Mouse (Mus musculus) liver, adult (tissue): Measurements from ENCODE around the gene Myo1c.
A peak's percentile ranks its signal among the peaks of the same experiment; 100 is the strongest.

Source experiments
- GATA4 ChIP-seq: IDR thresholded peaks from 2 replicates; pipeline ENCODE4 v1.6.1; 2014; ENCODE audit warnings: mild to moderate bottlenecking, low read length; ENCODE audit not compliant: insufficient replicate concordance

The Myo1c gene

GRCm38 (mm10) chr11:75631561-75632225 is 18.6 kb upstream of the Myo1c start:
- no peak for TF ChIP-seq GATA4

GRCm38 (mm10) chr11:75632921-75633320 is 17.4 kb upstream of the Myo1c start:
- TF ChIP-seq GATA4: no peak

- no peak for TF ChIP-seq GATA4
Observed at GRCm38 (mm10) chr11:75634801-75635200, 15.5 kb upstream of the Myo1c start.

GRCm38 (mm10) chr11:75635315-75635714 is 15.0 kb upstream of the Myo1c start:
- TF ChIP-seq GATA4: peak; percentile 13; the same call in 1 of the 2 replicates

DNA sequence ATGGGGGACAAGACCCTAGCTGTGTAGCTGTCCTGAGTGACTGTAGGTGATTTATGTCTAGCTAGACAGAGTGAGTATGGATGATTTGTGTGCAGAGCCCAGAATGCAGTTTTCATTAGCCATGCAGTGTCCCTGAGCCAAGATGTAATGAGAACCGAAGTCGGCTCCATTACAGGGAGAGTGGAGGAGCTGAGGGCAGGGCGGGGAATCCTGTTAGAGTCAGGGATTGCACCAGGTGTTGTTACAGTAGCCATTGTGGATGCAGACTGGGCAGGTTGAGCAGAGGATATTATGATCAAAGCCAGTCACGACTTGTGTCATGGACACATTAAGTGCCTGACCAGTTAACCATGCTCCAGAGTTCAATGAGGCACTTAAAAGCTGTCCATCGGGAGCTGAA is 7.0 kb upstream of the Myo1c start:
- no peak for TF ChIP-seq GATA4

GRCm38 (mm10) chr11:75644684-75645083 is 5.6 kb upstream of the Myo1c start:
- TF ChIP-seq GATA4: no peak

- no peak for TF ChIP-seq GATA4
Observed at GRCm38 (mm10) chr11:75647681-75648211, 2.6 kb upstream of the Myo1c start.

DNA sequence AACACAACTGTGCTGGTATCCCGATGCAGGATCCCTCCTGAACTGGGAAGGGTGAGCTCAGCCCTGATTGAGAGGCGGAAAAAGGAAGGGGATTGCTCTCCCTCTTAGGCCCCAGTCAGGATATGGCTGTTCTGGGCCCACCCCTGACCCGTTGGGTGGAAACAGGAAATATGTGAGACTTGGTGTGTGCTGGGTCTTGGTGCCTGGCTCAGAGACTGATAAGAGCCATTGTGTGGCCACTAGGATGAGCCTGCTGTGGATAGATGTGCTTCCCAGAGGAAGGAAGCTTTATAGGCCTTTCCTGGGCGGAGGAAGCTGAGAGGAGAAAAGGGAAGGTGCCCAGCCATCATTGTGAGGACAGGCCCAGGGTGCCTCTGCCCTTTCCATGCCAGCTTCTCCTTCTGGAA is 1.1 kb upstream of the Myo1c start:
- TF ChIP-seq GATA4: peak; percentile 97; the same call in 1 of the 2 replicates

- TF ChIP-seq GATA4: no peak
Observed at GRCm38 (mm10) chr11:75650958-75651425, 688 bp downstream of the Myo1c start.

DNA sequence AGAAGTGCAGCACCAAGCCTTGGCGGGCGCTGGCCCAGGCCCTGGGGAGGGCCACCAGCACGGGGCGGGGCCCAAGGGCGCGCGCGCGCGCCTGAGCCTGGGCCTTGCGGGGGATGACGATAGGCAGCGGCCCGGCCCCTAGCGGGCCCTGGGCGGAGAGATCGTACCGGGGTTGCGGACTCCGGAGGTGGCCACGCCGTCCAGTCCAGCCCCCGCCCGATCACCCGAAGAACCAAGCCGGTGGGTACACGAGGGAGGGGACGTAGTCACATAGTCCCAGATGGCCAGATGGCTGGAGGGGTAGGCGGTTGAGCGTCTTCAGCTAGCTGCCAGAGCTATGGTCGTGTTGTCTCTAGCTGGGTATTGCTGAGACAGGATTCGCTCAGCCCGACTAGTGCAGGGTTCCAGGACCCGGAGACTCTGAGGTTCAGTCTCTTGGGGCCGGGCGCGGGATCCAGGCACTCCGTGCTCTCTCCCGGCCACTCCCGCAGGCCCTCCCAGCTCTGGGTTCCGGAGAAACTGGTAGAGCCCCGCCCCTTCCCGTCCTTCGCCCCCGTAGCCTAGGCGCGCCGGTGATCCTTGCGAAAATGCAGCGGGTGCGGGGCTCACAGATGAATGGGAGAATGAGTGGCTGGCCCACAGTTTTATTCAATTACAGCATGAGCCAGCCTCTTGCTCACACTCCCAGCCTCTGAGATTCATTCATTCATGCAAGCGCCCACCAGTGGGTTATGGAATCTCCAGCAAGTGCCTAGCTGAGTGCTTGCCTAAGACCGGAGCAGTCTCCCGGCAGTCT is 1.3 kb downstream of the Myo1c start:
- TF ChIP-seq GATA4: no peak

GRCm38 (mm10) chr11:75652222-75652941 is 2.1 kb downstream of the Myo1c start:
- no peak for TF ChIP-seq GATA4

DNA sequence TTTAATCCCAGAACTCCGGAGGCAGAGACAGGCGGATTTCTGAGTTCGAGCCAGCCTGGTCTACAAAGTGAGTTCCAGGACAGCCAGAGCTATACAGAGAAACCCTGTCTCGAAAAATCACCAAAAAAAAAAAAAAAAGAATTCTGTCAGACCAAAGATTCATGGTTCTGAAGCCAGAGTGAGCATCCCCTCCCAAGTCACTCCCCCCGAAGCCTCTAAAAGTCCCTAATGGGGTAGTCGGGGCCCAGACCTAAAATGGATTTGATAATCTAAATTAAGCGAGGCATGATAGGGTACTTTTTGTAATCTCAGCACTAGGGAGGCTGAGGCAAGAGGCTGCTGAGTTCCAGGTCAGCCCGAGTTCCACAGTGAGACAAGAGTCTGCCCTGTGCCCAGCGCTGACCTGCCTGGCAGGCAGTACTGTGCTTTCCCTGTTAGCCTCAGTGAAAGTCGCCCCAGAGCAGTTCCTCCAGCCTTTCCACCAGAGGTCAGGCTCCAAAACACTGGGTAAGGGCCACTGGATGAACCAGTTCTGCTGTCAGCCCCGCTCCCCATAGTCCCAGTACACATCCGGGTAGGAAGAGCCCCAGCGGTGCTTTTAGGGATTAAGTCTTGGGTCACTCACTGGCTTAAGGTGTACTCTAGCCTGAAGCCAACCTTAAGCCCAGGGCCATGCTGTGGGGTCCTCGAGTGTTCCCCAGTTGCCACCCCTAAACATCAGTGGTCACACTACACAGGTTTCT is 2.8 kb downstream of the Myo1c start:
- no peak for TF ChIP-seq GATA4

GRCm38 (mm10) chr11:75653781-75654470 is 3.6 kb downstream of the Myo1c start:
- TF ChIP-seq GATA4: no peak
